Mouse (Mus musculus) megakaryocyte, embryonic 14.5 days (primary cell): ENCODE measurements around the gene Pdia6.

Experiments
- FLI1 ChIP-seq: IDR thresholded peaks from 2 replicates; pipeline ENCODE4 v1.6.1; 2012; ENCODE audit warnings: low read length, inconsistent platforms, mixed read lengths
- GATA1 ChIP-seq: IDR thresholded peaks from 3 replicates; pipeline ENCODE4 v1.6.1; 2012; ENCODE audit warnings: mixed read lengths, low read length, inconsistent platforms, borderline replicate concordance

DNA sequence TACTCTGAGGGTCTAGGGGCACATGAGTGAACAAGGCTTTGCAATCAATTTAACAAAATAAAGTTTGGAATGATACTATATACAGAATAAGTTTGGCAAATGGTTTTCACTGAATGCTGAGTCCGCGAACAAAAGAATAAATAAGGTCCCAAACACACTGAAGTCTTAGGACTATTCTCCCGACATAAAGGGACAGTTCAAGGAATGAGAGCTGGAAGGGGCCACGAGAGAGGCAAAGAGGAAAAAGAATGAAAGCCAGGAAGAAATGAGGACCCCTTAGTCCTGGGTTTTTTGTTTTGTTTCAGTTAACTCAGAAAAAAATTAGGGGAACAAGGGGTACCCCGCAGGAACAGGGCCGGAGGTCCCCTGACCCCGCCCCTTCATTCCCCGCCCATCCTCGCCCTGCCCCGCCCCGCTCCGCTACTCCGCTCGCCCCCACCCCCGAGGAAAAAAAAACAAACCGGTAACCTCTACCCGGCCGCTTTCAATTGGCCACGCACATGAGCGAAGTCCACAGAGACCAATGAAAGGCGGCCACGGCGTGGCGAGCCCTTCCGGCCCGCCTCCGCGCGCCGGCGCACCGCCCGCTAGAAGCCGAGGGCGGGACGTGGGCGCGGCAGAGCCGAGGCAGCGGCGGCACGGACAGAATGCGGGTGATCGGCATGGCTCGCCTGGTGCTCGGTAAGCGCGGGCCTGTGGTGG lies at the start of gene Pdia6:
- TF ChIP-seq FLI1 (no peak), GATA1 (no peak)
